Mouse (Mus musculus): ENCODE results near the gene Tpk1.

- TF ChIP-seq CTCF (IDR thresholded peaks at IDR 0.05; ENCODE audit: low read depth), result no peak
- 0 out of 2 replicates have a peak, but pooled peaks have one; percentile 20 for TF ChIP-seq EP300 (IDR thresholded peaks at IDR 0.05; ENCODE audit: low read depth)
These were observed 274.7 kb downstream of the Tpk1 start for GRCm38 (mm10) chr6:43391358-43391757.
